Mouse (Mus musculus): Measurements from ENCODE around the gene Zbtb20.

DNA sequence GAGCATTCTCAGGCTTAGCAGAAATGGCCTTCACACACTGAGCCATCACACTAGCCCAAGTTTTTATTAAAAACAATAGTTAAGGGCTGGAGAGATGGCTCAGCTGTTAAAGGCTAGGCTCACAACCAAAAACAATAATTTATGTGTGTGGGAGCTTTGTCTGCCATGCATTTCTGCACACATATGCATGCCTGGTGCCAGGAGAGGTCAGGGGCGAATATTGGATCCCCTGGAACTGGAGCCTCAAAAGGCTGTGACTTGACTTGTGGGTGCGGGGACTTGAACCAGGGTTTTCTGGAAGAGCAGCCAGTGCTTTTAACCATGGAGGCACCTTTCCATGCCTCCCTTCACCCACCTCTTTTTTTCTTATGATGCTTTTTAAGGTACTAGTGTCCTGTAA, 685.6 kb downstream of the Zbtb20 start:
- TF ChIP-seq GATA1 (IDR thresholded peaks at IDR 0.05; ENCODE audit: low read length) (no peak), TAL1 (IDR thresholded peaks at IDR 0.05; ENCODE audit: low read length) (no peak)

All from erythroblast, embryonic 14.5 days (primary cell).